Mouse (Mus musculus) bone marrow macrophage, adult 2 months (primary cell): ENCODE data around the gene Nkx2-4.

ENCODE experiments used
- CTCF ChIP-seq: IDR thresholded peaks from 2 replicates; pipeline ENCODE4 v1.5.1; 2012; ENCODE audit warnings: low read depth, mild to moderate bottlenecking, low read length, moderate library complexity
- POLR2A ChIP-seq: IDR thresholded peaks from 2 replicates; pipeline ENCODE4 v1.6.1; 2012; ENCODE audit warnings: mild to moderate bottlenecking, low read depth, low read length, borderline replicate concordance

GRCm38 (mm10) chr2:147085072-147085870 is at the start of gene Nkx2-4:
- TF ChIP-seq POLR2A, result no peak
- TF ChIP-seq CTCF, result no peak
